ENCODE assay signal across 26 mouse cellular contexts in the genomic region with DNA sequence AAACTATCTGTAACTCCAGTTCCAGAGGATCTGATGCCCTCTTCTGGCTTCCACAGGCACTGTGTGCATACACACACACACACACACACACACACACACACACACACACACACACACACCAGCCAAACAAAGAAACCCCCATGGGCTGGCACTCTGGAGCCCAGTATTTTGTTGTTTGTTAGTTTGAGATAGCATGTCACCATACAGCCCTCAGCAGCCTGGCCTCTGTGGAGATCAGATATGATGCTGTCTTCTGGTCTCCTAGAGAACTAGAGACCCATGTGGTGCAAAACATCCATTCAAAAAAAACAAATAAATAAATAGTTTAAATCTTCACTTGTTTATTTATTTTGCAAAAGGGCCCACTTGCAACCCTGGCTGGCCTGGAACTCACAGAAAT. TPM values are rescaled to one million over a fixed set of nuclear protein-coding genes. Genes with fewer than 3 reads are reported as not detected.
"Had no signal": no experiment of that assay in that cellular context is flagged by ENCODE, and none has a peak within 500 bp of the region (broad histone marks: within the 10 kb centered on the region; RNA-seq: fewer than 3 reads in every experiment).

No protein-coding gene starts in this region.

- H3K9me3 ChIP-seq: heart, embryonic 10.5 days; heart, embryonic 12.5 days; hindbrain, embryonic 10.5 days; hindbrain, embryonic 12.5 days; intestine, embryonic 15.5 days; limb, embryonic 10.5 days; limb, embryonic 12.5 days had no signal

- H3K27ac ChIP-seq: hindbrain, embryonic 10.5 days; hindbrain, embryonic 12.5 days; hindbrain, embryonic 14.5 days; intestine, embryonic 15.5 days; limb, embryonic 10.5 days; limb, embryonic 12.5 days had no signal

- ATAC-seq: hindbrain, embryonic 16.5 days; inflammation-experienced regulatory T-cells, adult 6 months; intestine, embryonic 15.5 days; intestine, postnatal 0 days had no signal

- H3K4me2 ChIP-seq: heart, embryonic 12.5 days; hindbrain, embryonic 12.5 days; hindbrain, embryonic 14.5 days; intestine, embryonic 15.5 days; limb, embryonic 12.5 days had no signal

- H3K9ac ChIP-seq: heart, embryonic 12.5 days; hindbrain, embryonic 12.5 days; hindbrain, embryonic 14.5 days; intestine, embryonic 15.5 days; limb, embryonic 12.5 days had no signal

- H3K4me3 ChIP-seq: gastrocnemius, adult 2 months; heart, embryonic 10.5 days; heart, embryonic 12.5 days; hindbrain, embryonic 10.5 days; hindbrain, embryonic 12.5 days; intestine, embryonic 15.5 days; left cerebral cortex, adult 2 months; limb, embryonic 10.5 days; limb, embryonic 12.5 days had no signal

- DNase-seq: gastrocnemius, adult 2 months; gastrocnemius, postnatal 10 days; gastrocnemius, postnatal 25 days; heart, adult 18-20 months; heart, postnatal 10 days; heart, postnatal 4 days; kidney, adult 18-20 months; kidney, adult 8-10 months; kidney, postnatal 10 days; kidney, postnatal 4 days had no signal

RNA-seq across cellular contexts. Expression of gene Diras1, which starts 2.8 kb away (rescaled TPM):
- total RNA-seq: granulocyte monocyte progenitor cell, adult 5-6 weeks; heart, adult 18-20 months; heart, postnatal 10 days; heart, postnatal 25 days; heart, postnatal 4 days; liver, adult 2 months had no signal
- polyA plus RNA-seq: heart, embryonic 12.5 days; heart, embryonic 14.5 days; inflammation-experienced regulatory T-cells, adult 6 months; liver, adult 2 months had no signal

RNA-seq across cellular contexts. Expression of gene Gng7, which starts 13.5 kb away (rescaled TPM):
- polyA plus RNA-seq: inflammation-experienced regulatory T-cells, adult 6 months had no signal
